In genomic region chr1:119020092-119020491, GRCm38 (mm10) we compare ENCODE assay signal across 16 mouse cellular contexts. TPM values are rescaled to one million over a fixed set of nuclear protein-coding genes. Genes with fewer than 3 reads are reported as not detected.
A peak's percentile ranks its signal among the peaks of the same experiment; 100 is the strongest.
DNase-seq lines count a peak whose midpoint lies in the region; ATAC-seq lines count a peak whose summit lies in the region.
"Had no signal": no experiment of that assay in that cellular context is flagged by ENCODE, and none has a peak within 500 bp of the region (broad histone marks: within the 10 kb centered on the region; RNA-seq: fewer than 3 reads in every experiment).

No protein-coding gene starts in this region.

- H3K9ac ChIP-seq in forebrain, embryonic 14.5 days (ENCODE audit: low read length): no peak overlapping the region
- H3K9ac ChIP-seq in forebrain, embryonic 12.5 days: no peak overlapping the region
- H3K9ac ChIP-seq in neural tube, embryonic 13.5 days: no peak overlapping the region
- no peak overlapping the region for H3K9ac ChIP-seq in neural tube, embryonic 15.5 days (replicated peaks)
- H3K9ac ChIP-seq: limb, embryonic 13.5 days; liver, embryonic 15.5 days had no signal

- no peaks in the 10 kb centered on the region for H3K4me1 ChIP-seq in forebrain, embryonic 14.5 days (ENCODE audit: control insufficient read depth, insufficient read depth, low read length)
- no peaks in the 10 kb centered on the region; the same call in 1 of the 2 replicates for H3K4me1 ChIP-seq in forebrain, embryonic 12.5 days
- peaks cover 14% of the 10 kb centered on the region for H3K4me1 ChIP-seq in neural tube, embryonic 13.5 days (replicated peaks)
- peaks cover 8% of the 10 kb centered on the region; the same call in 1 of the 2 replicates for H3K4me1 ChIP-seq in neural tube, embryonic 15.5 days
- H3K4me1 ChIP-seq: liver, embryonic 15.5 days had no signal

- no peak overlapping the region for H3K4me2 ChIP-seq in forebrain, embryonic 14.5 days (ENCODE audit: low read length)
- H3K4me2 ChIP-seq in forebrain, embryonic 12.5 days: no peak overlapping the region
- no peak overlapping the region for H3K4me2 ChIP-seq in neural tube, embryonic 13.5 days
- no peak overlapping the region for H3K4me2 ChIP-seq in neural tube, embryonic 15.5 days
- H3K4me2 ChIP-seq: limb, embryonic 13.5 days; liver, embryonic 15.5 days had no signal

- no peaks in the 10 kb centered on the region for H3K9me3 ChIP-seq in forebrain, embryonic 14.5 days (replicated peaks; ENCODE audit: control insufficient read depth, low read length)
- H3K9me3 ChIP-seq in forebrain, embryonic 12.5 days: no peaks in the 10 kb centered on the region
- H3K9me3 ChIP-seq in neural tube, embryonic 13.5 days: no peaks in the 10 kb centered on the region
- H3K9me3 ChIP-seq in neural tube, embryonic 15.5 days (replicated peaks): no peaks in the 10 kb centered on the region
- H3K9me3 ChIP-seq: embryonic facial prominence, embryonic 10.5 days; limb, embryonic 13.5 days; liver, embryonic 15.5 days had no signal

- peak; percentile 78 for ATAC-seq in forebrain, embryonic 14.5 days
- no peak for ATAC-seq in forebrain, embryonic 12.5 days (ENCODE audit: low FRiP score)
- peak; percentile 37 for ATAC-seq in neural tube, embryonic 13.5 days (ENCODE audit: low read depth)
- no peak; the same call in 1 of the 2 replicates for ATAC-seq in neural tube, embryonic 15.5 days (ENCODE audit: low FRiP score)

- peak; percentile 71 for DNase-seq in forebrain, embryonic 14.5 days (ENCODE audit: low spot score)
- DNase-seq in layer of hippocampus, adult 18-20 months (ENCODE audit: low spot score in 2 of 2): peak; percentile 67 to 87
- DNase-seq in telencephalon, adult 2 months (ENCODE audit: low read depth, low spot score): peak; percentile 34
- DNase-seq in urinary bladder, postnatal 4 days (ENCODE audit: low spot score in 2 of 2): no peak
- DNase-seq: cerebellum, postnatal 25 days; heart, adult 18-20 months; lung, postnatal 10 days; thymus, postnatal 4 days had no signal

- 89% methylated on average over 2 of the region's 2 CpGs for WGBS in forebrain, embryonic 14.5 days
- 94% methylated on average over 2 of the region's 2 CpGs for whole genome bisulfite sequencing in forebrain, embryonic 12.5 days
- WGBS in neural tube, embryonic 13.5 days: 60% methylated on average over 2 of the region's 2 CpGs
- 47% methylated on average over 2 of the region's 2 CpGs for WGBS in neural tube, embryonic 15.5 days

- H3K4me3 ChIP-seq in forebrain, embryonic 14.5 days (ENCODE audit: low read depth, low read length): no peak overlapping the region
- no peak overlapping the region for H3K4me3 ChIP-seq in forebrain, embryonic 12.5 days (replicated peaks)
- H3K4me3 ChIP-seq in neural tube, embryonic 13.5 days: no peak overlapping the region
- H3K4me3 ChIP-seq in neural tube, embryonic 15.5 days (replicated peaks): no peak overlapping the region
- H3K4me3 ChIP-seq: embryonic facial prominence, embryonic 10.5 days; erythroblast, embryonic 14.5 days; limb, embryonic 13.5 days; liver, embryonic 15.5 days had no signal

- H3K36me3 ChIP-seq in forebrain, embryonic 14.5 days (ENCODE audit: control insufficient read depth, insufficient read depth, low read length): no peaks in the 10 kb centered on the region
- 0 out of 2 replicates have a peak, but pooled peaks cover 2% of the 10 kb centered on the region for H3K36me3 ChIP-seq in forebrain, embryonic 12.5 days (replicated peaks)
- no peaks in the 10 kb centered on the region for H3K36me3 ChIP-seq in neural tube, embryonic 13.5 days
- H3K36me3 ChIP-seq in neural tube, embryonic 15.5 days: no peaks in the 10 kb centered on the region
- H3K36me3 ChIP-seq: liver, embryonic 15.5 days had no signal

- H3K27me3 ChIP-seq in forebrain, embryonic 14.5 days (replicated peaks; ENCODE audit: control insufficient read depth, insufficient read depth, low read length): no peaks in the 10 kb centered on the region
- H3K27me3 ChIP-seq in forebrain, embryonic 12.5 days: no peaks in the 10 kb centered on the region
- H3K27me3 ChIP-seq in neural tube, embryonic 13.5 days: no peaks in the 10 kb centered on the region
- H3K27me3 ChIP-seq in neural tube, embryonic 15.5 days (replicated peaks): no peaks in the 10 kb centered on the region
- H3K27me3 ChIP-seq: limb, embryonic 13.5 days; liver, embryonic 15.5 days had no signal

- no peak overlapping the region for H3K27ac ChIP-seq in forebrain, embryonic 14.5 days (ENCODE audit: low read depth, low read length)
- no peak overlapping the region for H3K27ac ChIP-seq in forebrain, embryonic 12.5 days
- H3K27ac ChIP-seq in neural tube, embryonic 13.5 days (replicated peaks): no peak overlapping the region
- H3K27ac ChIP-seq in neural tube, embryonic 15.5 days (replicated peaks): no peak overlapping the region
- H3K27ac ChIP-seq: embryonic facial prominence, embryonic 10.5 days; limb, embryonic 13.5 days; liver, embryonic 15.5 days had no signal

RNA-seq across cellular contexts. Expression of gene Gli2, which starts 33.3 kb away (rescaled TPM):
- polyA plus RNA-seq in forebrain, embryonic 14.5 days (2014; fragmentation: Nextera tagmentation; extraction: Ambion mirVana): 3.3 and 4.1 TPM in 2 replicates
- 10.8 and 11.4 TPM in 2 replicates for polyA plus RNA-seq in forebrain, embryonic 12.5 days (2016; fragmentation: Nextera tagmentation; extraction: Ambion mirVana)
- 1.9 and 3.8 TPM in 2 replicates for polyA plus RNA-seq in neural tube, embryonic 13.5 days (2015; fragmentation: Nextera tagmentation; extraction: Ambion mirVana)
- polyA plus RNA-seq in neural tube, embryonic 15.5 days (2015; fragmentation: Nextera tagmentation; extraction: Ambion mirVana): 1.6 and 3.1 TPM in 2 replicates
- 1 to 10 TPM; 3.2 to 4.1 TPM for total RNA-seq in layer of hippocampus, adult 18-20 months (2021)
- total RNA-seq: megakaryocyte-erythroid progenitor cell, adult 5-6 weeks had no signal
- polyA plus RNA-seq: erythroblast, embryonic 14.5 days had no signal

Comparison
In these comparisons a context has a peak if more than half of its experiments do, and no peak if none do; other contexts are left out.
1. ATAC-seq: peak in forebrain, embryonic 14.5 days (single experiment) and neural tube, embryonic 13.5 days (single experiment); none in forebrain, embryonic 12.5 days (single experiment) and neural tube, embryonic 15.5 days (single experiment).
2. DNase-seq: peak in forebrain, embryonic 14.5 days (single experiment), layer of hippocampus, adult 18-20 months (2 of 2) and telencephalon, adult 2 months (single experiment); none in urinary bladder, postnatal 4 days (0 of 2).